Mouse (Mus musculus) forebrain, embryonic 12.5 days (tissue): Measurements from ENCODE around the gene Copa. TPM values are rescaled to one million over a fixed set of nuclear protein-coding genes. Genes with fewer than 3 reads are reported as not detected.

ENCODE experiments used
- ATAC-seq: fragments of 200-750 bp; cut with Nextera tagmentation; 2 replicates; pipeline ENCODE4 v1.8.0; 2017; ENCODE audit warnings: moderate TSS enrichment; ENCODE audit not compliant: low FRiP score
- H3K27ac ChIP-seq: fragments of 300-500 bp; sonication (generic); 2 replicates; pipeline ENCODE4 v1.5.1; 2016; ENCODE audit warnings: mild to moderate bottlenecking
- H3K27me3 ChIP-seq: fragments of 300-500 bp; sonication (generic); 2 replicates; pipeline ENCODE4 v1.6.1; 2016; ENCODE audit warnings: mild to moderate bottlenecking
- H3K36me3 ChIP-seq: fragments of 300-500 bp; sonication (generic); replicated peaks from 2 replicates; pipeline ENCODE4 v1.6.1; 2016; ENCODE audit warnings: mild to moderate bottlenecking
- H3K4me1 ChIP-seq: fragments of 300-500 bp; sonication (generic); 2 replicates; pipeline ENCODE4 v1.6.1; 2016
- H3K4me2 ChIP-seq: fragments of 300-500 bp; sonication (generic); 2 replicates; pipeline ENCODE4 v1.6.1; 2016; ENCODE audit warnings: mild to moderate bottlenecking, moderate library complexity
- H3K4me3 ChIP-seq: fragments of 300-500 bp; sonication (generic); replicated peaks from 2 replicates; pipeline ENCODE4 v1.5.1; 2016; ENCODE audit warnings: mild to moderate bottlenecking
- H3K9ac ChIP-seq: fragments of 300-500 bp; sonication (generic); 2 replicates; pipeline ENCODE4 v1.6.1; 2016; ENCODE audit warnings: mild to moderate bottlenecking
- H3K9me3 ChIP-seq: fragments of 300-500 bp; sonication (generic); 2 replicates; pipeline ENCODE4 v1.6.1; 2016
- WGBS: fragments of 180-500 bp; shearing (Covaris S2); methylation state at CpG from one replicate; pipeline ENCODE4 v1.1.7; 2016; 5-methylcytosine and 5-hydroxymethylcytosine counted together
- polyA plus RNA-seq: library from polyadenylated mRNA; unstranded; fragments of >200 nt; fragmentation: Nextera tagmentation; extraction: Ambion mirVana; gene quantifications from 2 replicates; pipeline ENCODE4 v1.2.1, GENCODE M21; 2016

Copa gene
- polyA plus RNA-seq, 1 experiment from 2014 or later, result 199 TPM

- Histone ChIP-seq H3K36me3 (peaks cover 16% of the 10 kb centered on the region), H3K9ac (no peak overlapping the region), H3K9me3 (no peaks in the 10 kb centered on the region), H3K4me1 (peaks cover 54% of the 10 kb centered on the region), H3K4me3 (no peak overlapping the region), H3K4me2 (no peak overlapping the region), H3K27ac (peak overlapping the region; percentile 81), H3K27me3 (peaks cover 12% of the 10 kb centered on the region)
- ATAC-seq, result peak; percentile 51; the same call in 1 of the 2 replicates
- WGBS, result 46% methylated on average over 4 of the region's 4 CpGs
Observed at GRCm38 (mm10) chr1:172060659-172061058, 21.7 kb upstream of the Copa start.

- 23% methylated on average over 8 of the region's 8 CpGs for WGBS
- Histone ChIP-seq H3K27ac (peak overlapping the region; percentile 81), H3K4me2 (no peak overlapping the region), H3K4me3 (no peak overlapping the region), H3K9ac (no peak overlapping the region), H3K4me1 (peaks cover 49% of the 10 kb centered on the region), H3K9me3 (no peaks in the 10 kb centered on the region), H3K27me3 (peaks cover 7% of the 10 kb centered on the region), H3K36me3 (peaks cover 22% of the 10 kb centered on the region)
- ATAC-seq, result peak; percentile 39
Observed at GRCm38 (mm10) chr1:172061217-172061616, 21.1 kb upstream of the Copa start.

- no peak overlapping the region for H3K4me2 ChIP-seq
- H3K4me3 ChIP-seq, result no peak overlapping the region
- H3K27me3 ChIP-seq, result peaks cover under 1% of the 10 kb centered on the region; the same call in 1 of the 2 replicates
- no peak overlapping the region for H3K9ac ChIP-seq
- peaks cover 31% of the 10 kb centered on the region for H3K36me3 ChIP-seq
- H3K4me1 ChIP-seq, result peaks cover 48% of the 10 kb centered on the region
- WGBS, result 69% methylated on average over 2 of the region's 2 CpGs
- no peak overlapping the region for H3K27ac ChIP-seq
- H3K9me3 ChIP-seq, result no peaks in the 10 kb centered on the region
- no peak for ATAC-seq
Observed at GRCm38 (mm10) chr1:172062101-172062500, 20.2 kb upstream of the Copa start.

GRCm38 (mm10) chr1:172063291-172064023, 18.9 kb upstream of the Copa start:
- WGBS, result 69% methylated on average over 4 of the region's 4 CpGs

GRCm38 (mm10) chr1:172064613-172065141, 17.7 kb upstream of the Copa start:
- Histone ChIP-seq H3K9me3 (no peaks in the 10 kb centered on the region), H3K9ac (no peak overlapping the region), H3K4me2 (no peak overlapping the region), H3K4me3 (no peak overlapping the region), H3K27me3 (no peaks in the 10 kb centered on the region), H3K36me3 (peaks cover 56% of the 10 kb centered on the region), H3K27ac (peak overlapping the region; percentile 46), H3K4me1 (peaks cover 28% of the 10 kb centered on the region)
- ATAC-seq, result peak; percentile 20; the same call in 1 of the 2 replicates
- 73% methylated on average over 13 of the region's 13 CpGs for WGBS

More at GRCm38 (mm10) chr1:172063291-172064023, 18.9 kb upstream of the Copa start:
- no peak for ATAC-seq
- H3K4me2 ChIP-seq, result no peak overlapping the region
- H3K27me3 ChIP-seq, result no peaks in the 10 kb centered on the region; the same call in 1 of the 2 replicates
- H3K4me1 ChIP-seq, result peaks cover 35% of the 10 kb centered on the region
- H3K36me3 ChIP-seq, result peaks cover 44% of the 10 kb centered on the region
- H3K9me3 ChIP-seq, result no peaks in the 10 kb centered on the region
- no peak overlapping the region for H3K9ac ChIP-seq
- H3K27ac ChIP-seq, result 0 out of 2 replicates have a peak overlapping the region, but pooled peaks have one; percentile 13
- H3K4me3 ChIP-seq, result no peak overlapping the region

- Histone ChIP-seq H3K9me3 (no peaks in the 10 kb centered on the region), H3K4me1 (peaks cover under 1% of the 10 kb centered on the region; the same call in 1 of the 2 replicates), H3K4me3 (no peak overlapping the region), H3K4me2 (no peak overlapping the region), H3K9ac (no peak overlapping the region), H3K27me3 (no peaks in the 10 kb centered on the region), H3K36me3 (peaks cover 100% of the 10 kb centered on the region), H3K27ac (no peak overlapping the region)
- 82% methylated on average over 6 of the region's 6 CpGs for WGBS
- ATAC-seq, result no peak
Observed at GRCm38 (mm10) chr1:172070227-172070626, 12.1 kb upstream of the Copa start.

GRCm38 (mm10) chr1:172071556-172071955, 10.8 kb upstream of the Copa start:
- Histone ChIP-seq H3K4me2 (no peak overlapping the region), H3K4me1 (no peaks in the 10 kb centered on the region), H3K4me3 (no peak overlapping the region), H3K27me3 (no peaks in the 10 kb centered on the region), H3K9me3 (no peaks in the 10 kb centered on the region), H3K9ac (no peak overlapping the region), H3K36me3 (peaks cover 100% of the 10 kb centered on the region), H3K27ac (no peak overlapping the region)
- 79% methylated on average over 4 of the region's 4 CpGs for WGBS
- peak; percentile 55; the same call in 1 of the 2 replicates for ATAC-seq

GRCm38 (mm10) chr1:172072604-172073003, 9.7 kb upstream of the Copa start:
- Histone ChIP-seq H3K27me3 (no peaks in the 10 kb centered on the region), H3K4me3 (no peak overlapping the region), H3K4me2 (no peak overlapping the region), H3K9ac (no peak overlapping the region), H3K36me3 (peaks cover 97% of the 10 kb centered on the region), H3K27ac (no peak overlapping the region), H3K9me3 (no peaks in the 10 kb centered on the region), H3K4me1 (no peaks in the 10 kb centered on the region)
- ATAC-seq, result no peak
- 97% methylated on average over 7 of the region's 7 CpGs for WGBS

- H3K36me3 ChIP-seq, result peaks cover 67% of the 10 kb centered on the region
- no peak overlapping the region for H3K27ac ChIP-seq
- H3K9ac ChIP-seq, result no peak overlapping the region
- no peaks in the 10 kb centered on the region for H3K27me3 ChIP-seq
- ATAC-seq, result no peak
- 81% methylated on average over 5 of the region's 5 CpGs for WGBS
- peaks cover 4% of the 10 kb centered on the region for H3K4me1 ChIP-seq
- no peak overlapping the region for H3K4me3 ChIP-seq
- no peaks in the 10 kb centered on the region for H3K9me3 ChIP-seq
- no peak overlapping the region for H3K4me2 ChIP-seq
Observed at GRCm38 (mm10) chr1:172077981-172078380, 4.3 kb upstream of the Copa start.

GRCm38 (mm10) chr1:172082899-172083445, 643 bp downstream of the Copa start:
- no peaks in the 10 kb centered on the region for H3K27me3 ChIP-seq
- peak; percentile 72 for ATAC-seq
- H3K27ac ChIP-seq, result peak overlapping the region; percentile 80; the same call in 1 of the 2 replicates
- peak overlapping the region; percentile 88 for H3K9ac ChIP-seq
- peaks cover 20% of the 10 kb centered on the region for H3K36me3 ChIP-seq
- H3K4me2 ChIP-seq, result peak overlapping the region; percentile 86
- H3K9me3 ChIP-seq, result no peaks in the 10 kb centered on the region
- peaks cover 20% of the 10 kb centered on the region for H3K4me1 ChIP-seq
- 2% methylated on average over 24 of the region's 24 CpGs for WGBS
- peak overlapping the region; percentile 83 for H3K4me3 ChIP-seq

- peaks cover 81% of the 10 kb centered on the region for H3K36me3 ChIP-seq
- H3K27ac ChIP-seq, result no peak overlapping the region
- no peak overlapping the region for H3K4me3 ChIP-seq
- WGBS, result 82% methylated on average over 3 of the region's 3 CpGs
- ATAC-seq, result no peak
- no peak overlapping the region for H3K9ac ChIP-seq
- no peaks in the 10 kb centered on the region for H3K9me3 ChIP-seq
- no peaks in the 10 kb centered on the region for H3K4me1 ChIP-seq
- no peaks in the 10 kb centered on the region for H3K27me3 ChIP-seq
- H3K4me2 ChIP-seq, result no peak overlapping the region
Observed at GRCm38 (mm10) chr1:172093522-172093921, 11.2 kb downstream of the Copa start.

GRCm38 (mm10) chr1:172094295-172094694, 12.0 kb downstream of the Copa start:
- ATAC-seq, result no peak
- Histone ChIP-seq H3K4me1 (no peaks in the 10 kb centered on the region), H3K4me3 (no peak overlapping the region), H3K4me2 (no peak overlapping the region), H3K27ac (no peak overlapping the region), H3K9ac (no peak overlapping the region), H3K9me3 (no peaks in the 10 kb centered on the region), H3K27me3 (no peaks in the 10 kb centered on the region), H3K36me3 (peaks cover 78% of the 10 kb centered on the region)
